Mouse (Mus musculus) embryonic facial prominence, embryonic 15.5 days (tissue): ENCODE data around the gene Ankrd23. TPM values are rescaled to one million over a fixed set of nuclear protein-coding genes. Genes with fewer than 3 reads are reported as not detected.
A peak's percentile ranks its signal among the peaks of the same experiment; 100 is the strongest.

ENCODE experiments used
- ATAC-seq: fragments of 200-750 bp; cut with Nextera tagmentation; 2 replicates; pipeline ENCODE4 v1.8.0; 2017; ENCODE audit warnings: low read depth, moderate TSS enrichment; ENCODE audit not compliant: insufficient number of reproducible peaks, low FRiP score, low TSS enrichment
- H3K27ac ChIP-seq: fragments of 300-500 bp; sonication (generic); replicated peaks from 2 replicates; pipeline ENCODE4 v1.5.1; 2015; ENCODE audit warnings: mild to moderate bottlenecking, inconsistent platforms
- H3K27me3 ChIP-seq: fragments of 300-500 bp; sonication (generic); 2 replicates; pipeline ENCODE4 v1.6.1; 2015; ENCODE audit warnings: inconsistent platforms
- H3K36me3 ChIP-seq: fragments of 300-500 bp; sonication (generic); 2 replicates; pipeline ENCODE4 v1.6.1; 2015; ENCODE audit warnings: mild to moderate bottlenecking, inconsistent platforms
- H3K4me1 ChIP-seq: fragments of 300-500 bp; sonication (generic); 2 replicates; pipeline ENCODE4 v1.6.1; 2015; ENCODE audit warnings: inconsistent platforms
- H3K4me2 ChIP-seq: fragments of 300-500 bp; sonication (generic); replicated peaks from 2 replicates; pipeline ENCODE4 v1.6.1; 2015; ENCODE audit warnings: mild to moderate bottlenecking, inconsistent platforms
- H3K4me3 ChIP-seq: fragments of 300-500 bp; sonication (generic); replicated peaks from 2 replicates; pipeline ENCODE4 v1.5.1; 2015; ENCODE audit warnings: mild to moderate bottlenecking, inconsistent platforms
- H3K9ac ChIP-seq: fragments of 300-500 bp; sonication (generic); 2 replicates; pipeline ENCODE4 v1.6.1; 2015; ENCODE audit warnings: inconsistent platforms
- H3K9me3 ChIP-seq: fragments of 300-500 bp; sonication (generic); replicated peaks from 2 replicates; pipeline ENCODE4 v1.6.1; 2016; ENCODE audit warnings: inconsistent platforms
- WGBS: fragments of 180-500 bp; shearing (Covaris S2); methylation state at CpG from one replicate; pipeline ENCODE4 v1.1.7; 2015; 5-methylcytosine and 5-hydroxymethylcytosine counted together
- polyA plus RNA-seq: library from polyadenylated mRNA; unstranded; fragments of >200 nt; fragmentation: Nextera tagmentation; extraction: Ambion mirVana; gene quantifications from 2 replicates; pipeline ENCODE4 v1.2.1, GENCODE M21; 2015

The Ankrd23 gene
- polyA plus RNA-seq, 1 experiment from 2014 or later = 21.6 TPM

GRCm38 (mm10) chr1:36563197-36563596, 26.5 kb upstream of the Ankrd23 start:
- peaks cover 33% of the 10 kb centered on the region for H3K4me1 ChIP-seq

GRCm38 (mm10) chr1:36562388-36562787, 25.7 kb upstream of the Ankrd23 start:
- Histone ChIP-seq H3K4me2 (no peak overlapping the region), H3K36me3 (no peaks in the 10 kb centered on the region), H3K27me3 (no peaks in the 10 kb centered on the region), H3K27ac (no peak overlapping the region), H3K4me3 (no peak overlapping the region), H3K9ac (no peak overlapping the region), H3K9me3 (no peaks in the 10 kb centered on the region), H3K4me1 (peaks cover 28% of the 10 kb centered on the region)
- 60% methylated on average over 4 of the region's 4 CpGs for WGBS
- no peak for ATAC-seq

More at GRCm38 (mm10) chr1:36563197-36563596, 26.5 kb upstream of the Ankrd23 start:
- no peak overlapping the region for H3K27ac ChIP-seq
- H3K4me3 ChIP-seq = no peak overlapping the region
- H3K9ac ChIP-seq = no peak overlapping the region
- no peaks in the 10 kb centered on the region for H3K36me3 ChIP-seq
- H3K4me2 ChIP-seq = no peak overlapping the region
- no peaks in the 10 kb centered on the region for H3K27me3 ChIP-seq
- no peaks in the 10 kb centered on the region for H3K9me3 ChIP-seq
- no peak for ATAC-seq
- WGBS = 72% methylated on average over 2 of the region's 2 CpGs

DNA sequence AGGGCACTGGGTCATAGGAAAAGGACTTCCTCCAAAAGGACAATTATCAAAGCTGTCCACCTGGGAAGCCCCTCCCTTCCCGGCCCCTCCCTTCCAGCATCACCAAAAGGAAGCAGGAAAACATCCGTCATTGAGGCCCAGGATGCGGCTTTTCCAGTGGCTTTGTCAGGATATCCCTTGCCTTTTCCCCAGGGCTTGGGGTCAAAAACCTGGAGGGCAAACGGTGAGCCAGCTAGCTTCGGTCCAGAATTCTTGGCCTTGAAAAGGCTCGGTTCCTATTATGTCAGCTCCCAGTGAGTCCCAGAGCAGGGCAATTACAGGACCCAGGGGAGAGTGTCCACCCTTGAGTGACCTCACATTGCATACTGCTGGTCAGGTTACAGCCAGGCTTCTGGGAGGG, 24.2 kb upstream of the Ankrd23 start:
- WGBS = 44% methylated on average over 6 of the region's 6 CpGs
- Histone ChIP-seq H3K9me3 (no peaks in the 10 kb centered on the region), H3K36me3 (no peaks in the 10 kb centered on the region), H3K27me3 (no peaks in the 10 kb centered on the region), H3K4me1 (peaks cover 26% of the 10 kb centered on the region), H3K4me2 (no peak overlapping the region), H3K27ac (no peak overlapping the region), H3K4me3 (no peak overlapping the region), H3K9ac (no peak overlapping the region)
- ATAC-seq = no peak

- Histone ChIP-seq H3K4me1 (peaks cover 34% of the 10 kb centered on the region), H3K27ac (no peak overlapping the region), H3K36me3 (peaks cover 3% of the 10 kb centered on the region; the same call in 1 of the 2 replicates), H3K4me3 (no peak overlapping the region), H3K4me2 (no peak overlapping the region), H3K27me3 (no peaks in the 10 kb centered on the region), H3K9me3 (no peaks in the 10 kb centered on the region), H3K9ac (no peak overlapping the region)
- no peak for ATAC-seq
- 30% methylated on average over 5 of the region's 5 CpGs for WGBS
Observed at GRCm38 (mm10) chr1:36559888-36560287, 23.2 kb upstream of the Ankrd23 start.

GRCm38 (mm10) chr1:36559256-36559655, 22.6 kb upstream of the Ankrd23 start:
- peaks cover 9% of the 10 kb centered on the region; the same call in 1 of the 2 replicates for H3K36me3 ChIP-seq
- peak overlapping the region; percentile 95 for H3K4me3 ChIP-seq
- H3K27me3 ChIP-seq = no peaks in the 10 kb centered on the region
- no peak overlapping the region for H3K9ac ChIP-seq
- WGBS = 19% methylated on average over 4 of the region's 4 CpGs
- ATAC-seq = no peak
- peak overlapping the region; percentile 99; the same call in 1 of the 2 replicates for H3K27ac ChIP-seq
- no peaks in the 10 kb centered on the region for H3K9me3 ChIP-seq
- peak overlapping the region; percentile 89 for H3K4me2 ChIP-seq
- peaks cover 40% of the 10 kb centered on the region for H3K4me1 ChIP-seq

GRCm38 (mm10) chr1:36558031-36558993, 21.6 kb upstream of the Ankrd23 start, which contains the start of gene Sema4c:
Gene Sema4c, minus strand, starts transcription at chr1:36558349.
- peak; percentile 69 for ATAC-seq
- Histone ChIP-seq H3K9ac (peak within 1 kb of the TSS; percentile 93), H3K4me3 (peak within 1 kb of the TSS; percentile 95), H3K27me3 (no peaks in the 10 kb centered on the region), H3K27ac (peak within 1 kb of the TSS; percentile 99), H3K36me3 (peaks cover 18% of the 10 kb centered on the region), H3K4me2 (peak within 1 kb of the TSS; percentile 89), H3K4me1 (peaks cover 45% of the 10 kb centered on the region), H3K9me3 (no peaks in the 10 kb centered on the region)
- 1% methylated on average over 66 of the region's 69 CpGs for WGBS

DNA sequence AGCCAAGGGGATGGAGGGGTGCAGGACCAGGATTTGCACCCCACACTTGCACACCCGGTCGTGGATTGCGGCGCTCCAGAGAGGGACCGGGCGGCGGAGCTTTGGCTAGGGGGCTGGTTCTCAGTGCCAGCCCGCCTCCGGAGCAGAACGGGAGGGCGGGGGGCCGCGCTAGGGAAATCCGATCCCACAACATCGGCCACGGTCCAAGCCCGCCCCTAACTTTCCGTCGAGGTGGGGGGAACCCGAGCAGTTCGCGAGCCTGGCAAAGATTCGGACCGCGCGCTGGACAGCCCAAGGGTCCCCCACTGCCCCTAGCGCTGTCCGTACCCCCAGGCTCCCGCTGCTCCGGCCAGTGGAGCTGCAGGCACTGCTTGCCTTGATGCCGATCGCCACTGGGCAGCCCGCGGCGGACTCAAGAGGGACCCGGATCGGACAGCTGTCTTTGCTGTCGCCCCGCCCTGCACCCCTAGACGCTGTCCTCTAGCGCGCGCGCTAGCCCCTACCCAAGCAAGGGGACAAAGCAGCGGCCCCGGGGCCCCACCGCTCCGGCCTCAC, 20.9 kb upstream of the Ankrd23 start:
- WGBS = under 1% methylated on average over 48 of the region's 48 CpGs
- peak; percentile 87 for ATAC-seq
- H3K27ac ChIP-seq = peak overlapping the region; percentile 99
- H3K9ac ChIP-seq = peak overlapping the region; percentile 93
- no peaks in the 10 kb centered on the region for H3K27me3 ChIP-seq
- H3K4me2 ChIP-seq = peak overlapping the region; percentile 89
- H3K36me3 ChIP-seq = peaks cover 26% of the 10 kb centered on the region
- H3K4me3 ChIP-seq = peak overlapping the region; percentile 95
- peaks cover 45% of the 10 kb centered on the region for H3K4me1 ChIP-seq
- H3K9me3 ChIP-seq = no peaks in the 10 kb centered on the region

- H3K36me3 ChIP-seq = peaks cover 34% of the 10 kb centered on the region
- H3K4me2 ChIP-seq = peak overlapping the region; percentile 89
- H3K9ac ChIP-seq = peak overlapping the region; percentile 93
- H3K27ac ChIP-seq = peak overlapping the region; percentile 99
- peak overlapping the region; percentile 95 for H3K4me3 ChIP-seq
- H3K4me1 ChIP-seq = peaks cover 45% of the 10 kb centered on the region
- peak; percentile 84 for ATAC-seq
- under 1% methylated on average over 49 of the region's 52 CpGs for WGBS
- no peaks in the 10 kb centered on the region for H3K9me3 ChIP-seq
- no peaks in the 10 kb centered on the region for H3K27me3 ChIP-seq
Observed at GRCm38 (mm10) chr1:36556553-36557456, 20.1 kb upstream of the Ankrd23 start.

DNA sequence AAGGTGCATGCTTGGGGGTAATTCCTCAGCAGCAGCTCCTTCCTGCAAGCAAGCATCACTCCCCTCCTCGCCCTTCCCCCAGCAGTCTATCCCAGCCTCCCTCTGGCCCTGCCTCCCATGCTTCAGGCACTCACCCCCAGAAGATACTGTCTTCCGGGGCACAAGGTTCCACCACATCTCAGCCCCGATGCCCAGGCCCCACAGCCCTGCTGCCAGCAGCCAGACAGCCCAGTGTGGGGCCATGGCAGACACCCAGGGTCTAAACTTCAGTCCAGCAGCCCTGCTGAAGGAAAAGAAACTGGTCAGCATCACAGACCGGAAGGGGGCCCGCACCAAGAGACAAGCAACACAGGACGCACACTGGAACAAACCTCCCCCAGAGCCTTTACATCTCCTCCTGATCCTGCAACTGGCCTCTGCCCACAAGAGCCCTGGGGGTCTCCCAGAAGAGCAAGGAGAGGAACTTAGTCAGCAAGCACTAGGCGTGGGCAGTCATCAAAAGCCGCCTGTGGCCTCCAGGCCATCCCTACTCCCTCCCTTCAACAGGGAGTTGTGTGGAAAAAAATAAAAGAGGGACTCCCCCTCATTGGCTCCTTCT, 19.2 kb upstream of the Ankrd23 start:
- 2% methylated on average over 8 of the region's 8 CpGs for WGBS
- Histone ChIP-seq H3K27me3 (no peaks in the 10 kb centered on the region), H3K4me1 (peaks cover 47% of the 10 kb centered on the region), H3K9ac (peak overlapping the region; percentile 93), H3K9me3 (no peaks in the 10 kb centered on the region), H3K4me3 (peak overlapping the region; percentile 95), H3K36me3 (peaks cover 43% of the 10 kb centered on the region), H3K4me2 (peak overlapping the region; percentile 89), H3K27ac (peak overlapping the region; percentile 99)
- no peak for ATAC-seq

GRCm38 (mm10) chr1:36554633-36555399, 18.1 kb upstream of the Ankrd23 start:
- no peak for ATAC-seq
- H3K4me1 ChIP-seq = peaks cover 54% of the 10 kb centered on the region
- WGBS = 62% methylated on average over 21 of the region's 21 CpGs
- no peak overlapping the region for H3K9ac ChIP-seq
- peak overlapping the region; percentile 95 for H3K4me3 ChIP-seq
- H3K27me3 ChIP-seq = no peaks in the 10 kb centered on the region
- peak overlapping the region; percentile 89 for H3K4me2 ChIP-seq
- H3K27ac ChIP-seq = peak overlapping the region; percentile 99
- H3K9me3 ChIP-seq = no peaks in the 10 kb centered on the region
- H3K36me3 ChIP-seq = peaks cover 53% of the 10 kb centered on the region
